Comparison of ENCODE assay signal across 8 mouse cellular contexts in the genomic region with DNA sequence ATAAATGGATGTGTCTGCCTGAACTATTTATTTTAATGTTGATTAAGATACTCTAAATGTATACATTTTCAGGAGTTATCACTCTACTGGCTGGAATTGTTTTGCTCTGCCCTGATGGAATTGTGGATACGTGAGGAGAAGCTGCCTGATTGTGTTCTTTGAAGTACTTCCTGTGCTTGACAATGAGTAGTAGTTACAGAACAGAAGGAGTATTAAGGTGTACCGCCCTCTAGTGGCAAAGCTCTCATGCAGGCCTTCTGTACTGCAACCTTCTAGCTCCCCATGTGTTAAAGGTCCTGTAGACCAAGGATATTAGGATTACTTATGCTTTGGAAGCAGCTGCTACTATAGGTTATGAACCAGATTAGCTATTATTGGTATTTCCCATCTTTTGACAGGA.
DNase-seq lines count a peak whose midpoint lies in the region; ATAC-seq and TF ChIP-seq lines count a peak whose summit lies in the region.

No protein-coding gene starts in this region.

- TF ChIP-seq POLR2A in kidney, adult 2 months (IDR thresholded peaks at IDR 0.05; ENCODE audit: low read depth, low read length), result no peak

- no peaks in the 10 kb centered on the region for H3K4me1 ChIP-seq in forebrain, postnatal 0 days (ENCODE audit: insufficient read depth)
- H3K4me1 ChIP-seq in forebrain, embryonic 13.5 days, result no peaks in the 10 kb centered on the region
- H3K4me1 ChIP-seq in midbrain, postnatal 0 days (ENCODE audit: insufficient read depth, low read length), result no peaks in the 10 kb centered on the region
- H3K4me1 ChIP-seq in midbrain, embryonic 11.5 days (ENCODE audit: control insufficient read depth, insufficient read depth, low read length), result no peaks in the 10 kb centered on the region
- no peaks in the 10 kb centered on the region for H3K4me1 ChIP-seq in kidney, adult 2 months (ENCODE audit: control insufficient read depth, insufficient read depth, low read length)

- H3K9ac ChIP-seq in forebrain, postnatal 0 days, result no peak overlapping the region
- no peak overlapping the region for H3K9ac ChIP-seq in forebrain, embryonic 13.5 days
- H3K9ac ChIP-seq in midbrain, postnatal 0 days (replicated peaks; ENCODE audit: low read length, poor library complexity, severe bottlenecking), result no peak overlapping the region
- no peak overlapping the region for H3K9ac ChIP-seq in midbrain, embryonic 11.5 days (ENCODE audit: low read length)

- no peaks in the 10 kb centered on the region for H3K27me3 ChIP-seq in forebrain, postnatal 0 days (ENCODE audit: insufficient read depth, low read length)
- no peaks in the 10 kb centered on the region for H3K27me3 ChIP-seq in forebrain, embryonic 13.5 days
- H3K27me3 ChIP-seq in midbrain, postnatal 0 days (ENCODE audit: insufficient read depth, low read length), result no peaks in the 10 kb centered on the region
- no peaks in the 10 kb centered on the region for H3K27me3 ChIP-seq in midbrain, embryonic 11.5 days (ENCODE audit: control insufficient read depth, insufficient read depth, low read length)
- H3K27me3 ChIP-seq in kidney, adult 2 months (replicated peaks; ENCODE audit: control insufficient read depth, insufficient read depth, low read length), result no peaks in the 10 kb centered on the region

- H3K36me3 ChIP-seq in forebrain, postnatal 0 days (ENCODE audit: insufficient read depth), result no peaks in the 10 kb centered on the region
- no peaks in the 10 kb centered on the region for H3K36me3 ChIP-seq in forebrain, embryonic 13.5 days (ENCODE audit: poor library complexity, severe bottlenecking)
- H3K36me3 ChIP-seq in midbrain, postnatal 0 days (ENCODE audit: insufficient read depth, low read length), result no peaks in the 10 kb centered on the region
- no peaks in the 10 kb centered on the region for H3K36me3 ChIP-seq in midbrain, embryonic 11.5 days (ENCODE audit: control insufficient read depth, insufficient read depth, low read length)
- H3K36me3 ChIP-seq in kidney, adult 2 months (ENCODE audit: control insufficient read depth, insufficient read depth, low read length), result no peaks in the 10 kb centered on the region

- TF ChIP-seq CTCF in forebrain, postnatal 0 days (IDR thresholded peaks at IDR 0.05; ENCODE audit: low read depth), result peak; percentile 44
- peak; percentile 46 for TF ChIP-seq CTCF in midbrain, postnatal 0 days (IDR thresholded peaks at IDR 0.05)
- TF ChIP-seq CTCF in kidney, adult 2 months (conservative IDR thresholded peaks at IDR 0.05; ENCODE audit: insufficient read depth, insufficient read length, low read depth, low read length), result peak; percentile 47; the same call in 1 of the 2 replicates

- no peak overlapping the region for H3K4me2 ChIP-seq in forebrain, postnatal 0 days (ENCODE audit: low read depth)
- no peak overlapping the region for H3K4me2 ChIP-seq in forebrain, embryonic 13.5 days
- H3K4me2 ChIP-seq in midbrain, postnatal 0 days (ENCODE audit: low read depth, low read length, poor library complexity, severe bottlenecking), result no peak overlapping the region
- H3K4me2 ChIP-seq in midbrain, embryonic 11.5 days, result no peak overlapping the region

- no peak overlapping the region for H3K4me3 ChIP-seq in forebrain, postnatal 0 days (ENCODE audit: low read depth, low read length)
- H3K4me3 ChIP-seq in forebrain, embryonic 13.5 days, result no peak overlapping the region
- no peak overlapping the region for H3K4me3 ChIP-seq in midbrain, postnatal 0 days (ENCODE audit: low read depth, low read length)
- no peak overlapping the region for H3K4me3 ChIP-seq in midbrain, embryonic 11.5 days (ENCODE audit: low read depth, low read length)
- H3K4me3 ChIP-seq in kidney, adult 2 months (ENCODE audit: insufficient read depth, low read depth, low read length), result no peak overlapping the region

- H3K9me3 ChIP-seq in forebrain, postnatal 0 days (ENCODE audit: low read length), result no peaks in the 10 kb centered on the region
- H3K9me3 ChIP-seq in forebrain, embryonic 13.5 days (replicated peaks), result no peaks in the 10 kb centered on the region
- no peaks in the 10 kb centered on the region for H3K9me3 ChIP-seq in midbrain, postnatal 0 days (ENCODE audit: low read length)
- no peaks in the 10 kb centered on the region for H3K9me3 ChIP-seq in midbrain, embryonic 11.5 days (ENCODE audit: control insufficient read depth, low read length)

- no peak for ATAC-seq in forebrain, postnatal 0 days
- no peak; the same call in 1 of the 2 replicates for ATAC-seq in forebrain, embryonic 13.5 days
- ATAC-seq in midbrain, postnatal 0 days (ENCODE audit: low FRiP score), result no peak
- no peak for ATAC-seq in midbrain, embryonic 11.5 days (ENCODE audit: low FRiP score)

- WGBS in forebrain, postnatal 0 days, result 33% methylated on average over 2 of the region's 2 CpGs
- 29% methylated on average over 2 of the region's 2 CpGs for WGBS in forebrain, embryonic 13.5 days
- WGBS in midbrain, postnatal 0 days, result 32% methylated on average over 2 of the region's 2 CpGs
- WGBS in midbrain, embryonic 11.5 days, result 39% methylated on average over 2 of the region's 2 CpGs
- WGBS in kidney, adult 2 months, result 26% methylated on average over 2 of the region's 2 CpGs

- peak; percentile 4 for DNase-seq in forebrain, postnatal 0 days
- peak; percentile 42 for DNase-seq in midbrain, postnatal 0 days (ENCODE audit: low spot score)
- no peak for DNase-seq in midbrain, embryonic 11.5 days (ENCODE audit: low spot score, missing footprints)
- peak; percentile 4 for DNase-seq in c-Kit-positive CD71-negative TER-119-negative erythroid progenitor cells, embryonic 14.5 days (ENCODE audit: low read depth)
- peak; percentile 57 for DNase-seq in kidney, adult 2 months
- DNase-seq in right cerebral cortex, adult 2 months (ENCODE audit: low spot score in 2 of 2), result peak; percentile 17 to 28
- no peak for DNase-seq in c-Kit-positive CD71-positive TER-119-positive erythroid progenitor cells, embryonic 14.5 days (ENCODE audit: low spot score)

- H3K27ac ChIP-seq in forebrain, postnatal 0 days (ENCODE audit: low read depth, low read length), result no peak overlapping the region
- no peak overlapping the region for H3K27ac ChIP-seq in forebrain, embryonic 13.5 days
- H3K27ac ChIP-seq in midbrain, postnatal 0 days (ENCODE audit: low read depth, low read length), result no peak overlapping the region
- no peak overlapping the region for H3K27ac ChIP-seq in midbrain, embryonic 11.5 days (ENCODE audit: low read depth, low read length)
- H3K27ac ChIP-seq in kidney, adult 2 months (ENCODE audit: insufficient read depth, low read depth, low read length), result no peak overlapping the region

Comparison
In these comparisons a context has a peak if more than half of its experiments do, and no peak if none do; other contexts are left out.
1. DNase-seq: peak in forebrain, postnatal 0 days (single experiment), midbrain, postnatal 0 days (single experiment), c-Kit-positive CD71-negative TER-119-negative erythroid progenitor cells, embryonic 14.5 days (single experiment), kidney, adult 2 months (single experiment) and right cerebral cortex, adult 2 months (2 of 2); none in midbrain, embryonic 11.5 days (single experiment) and c-Kit-positive CD71-positive TER-119-positive erythroid progenitor cells, embryonic 14.5 days (single experiment).
2. Peak in every context shown above with its lines, with median percentiles within 50 percentile points of each other: CTCF ChIP-seq.